Mouse (Mus musculus): ENCODE measurements around the gene Aida. TPM values are rescaled to one million over a fixed set of nuclear protein-coding genes. Genes with fewer than 3 reads are reported as not detected.

The Aida gene
- polyA plus RNA-seq (2017; shearing (Covaris generic)): 28.2 TPM

GRCm38 (mm10) chr1:183296465-183296864 lies at the start of gene Aida:
Gene Aida (plus strand): TSS chr1:183296590.

GRCm38 (mm10) chr1:183296877-183297383 lies 540 bp downstream of the Aida start, which contains the start of gene Brox:
Gene Brox (minus strand): TSS chr1:183297269.

GRCm38 (mm10) chr1:183369427-183370014 lies 73.1 kb downstream of the Aida start, which contains the start of gene Mia3:
Gene Mia3 (minus strand): TSS chr1:183369553.

Other genes starting within 250 kb of the Aida start
- 20.9 TPM for gene Disp1, start 75.1 kb upstream of the Aida start, polyA plus RNA-seq (2017; shearing (Covaris generic))
- 69.4 TPM for gene Brox, start 679 bp downstream of the Aida start, polyA plus RNA-seq (2017; shearing (Covaris generic))
- gene Mia3, start 73.0 kb downstream of the Aida start, polyA plus RNA-seq (2017; shearing (Covaris generic)): 219 TPM
- gene Taf1a, start 92.4 kb downstream of the Aida start, polyA plus RNA-seq (2017; shearing (Covaris generic)): 27.5 TPM
- 0.12 TPM for gene Hhipl2, start 121.6 kb downstream of the Aida start, polyA plus RNA-seq (2017; shearing (Covaris generic))

All from activated CD4-positive, CD25-positive, alpha-beta regulatory T cell, adult 9 weeks (primary cell).